Mouse (Mus musculus) embryonic fibroblast, embryonic 13.5 days (primary cell): ENCODE measurements around the gene Hdac7.

ENCODE experiments used
- CTCF ChIP-seq: IDR thresholded peaks from 2 replicates; pipeline ENCODE4 v1.5.1; 2011; ENCODE audit warnings: mild to moderate bottlenecking, control low read depth, low read length, moderate library complexity, borderline replicate concordance; ENCODE audit not compliant: insufficient read depth
- POLR2A ChIP-seq: IDR thresholded peaks from 2 replicates; pipeline ENCODE4 v1.6.1; 2011; ENCODE audit warnings: low read depth, mild to moderate bottlenecking, control low read depth, low read length, moderate library complexity

DNA sequence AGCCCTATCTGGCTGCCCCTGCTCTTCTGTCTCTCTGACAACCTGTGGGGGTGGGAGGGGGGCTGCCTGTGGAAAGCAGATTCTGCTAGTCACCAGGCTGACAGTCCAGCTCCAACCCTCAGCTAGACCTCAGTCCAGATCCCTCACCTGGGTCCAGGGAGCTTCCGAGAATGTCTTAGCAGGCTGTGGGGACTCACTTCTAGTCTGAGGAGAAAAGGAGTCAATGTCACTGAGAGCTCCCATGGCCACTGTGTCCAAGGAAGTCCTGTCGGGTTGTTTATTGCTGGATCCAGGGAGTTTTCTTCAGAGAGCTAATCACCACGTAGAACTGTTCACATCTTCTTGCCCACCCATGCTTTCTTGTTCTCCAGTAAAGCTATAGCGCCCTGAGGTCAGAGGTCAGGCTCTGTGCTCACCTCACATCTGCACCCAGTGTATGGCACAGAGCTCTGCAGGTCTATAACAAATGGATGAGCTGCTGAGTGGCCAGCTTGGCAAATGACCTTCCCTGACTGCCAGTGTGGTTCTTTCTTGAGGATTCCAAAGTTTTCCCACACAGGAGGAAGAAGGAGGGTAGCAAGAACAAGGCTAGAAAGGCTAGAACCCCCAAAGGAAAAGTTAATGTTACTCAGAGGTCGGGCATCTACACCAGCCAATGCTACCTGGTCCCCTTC lies 17.6 kb downstream of the Hdac7 start:
- TF ChIP-seq POLR2A, result no peak
- no peak for TF ChIP-seq CTCF
